Mouse (Mus musculus) ZHBTc4 (cell line): ENCODE measurements at regions not wholly inside any gene's neighbourhood (a gene's known extent, or its start where the extent isn't known, plus 50 kb on each side); places are given as distances from the start of the nearest gene placed in this dataset.

Experiments
- DNase-seq: peaks from one replicate; pipeline ENCODE4 v3.0.0-alpha.2; 2011; ENCODE audit warnings: low read depth, low spot score

- DNase-seq, result peak; percentile 72
Measured at GRCm38 (mm10) chr14:24081911-24082558, 67.7 kb upstream of the Kcnma1 start.

DNA sequence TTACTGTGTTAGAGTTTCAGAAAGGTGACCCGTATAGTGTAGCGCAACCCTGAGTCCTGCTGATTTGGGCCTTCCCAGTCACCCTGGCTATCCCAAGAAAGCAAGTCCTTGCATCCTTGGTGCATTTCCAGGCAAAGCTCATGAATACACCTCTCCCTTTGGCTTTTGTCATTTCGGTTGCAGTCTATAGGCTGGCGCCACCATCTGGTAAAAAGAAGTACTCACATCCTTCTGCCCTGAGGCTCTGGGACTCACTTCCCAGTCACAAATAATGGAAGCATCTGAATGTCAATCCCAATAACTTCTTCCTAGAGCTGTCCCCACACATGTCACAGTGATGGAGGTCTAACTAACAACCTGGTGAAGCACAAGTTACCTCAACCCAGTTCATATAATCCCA, 54.4 kb upstream of the Kcnma1 start:
- peak; percentile 75 for DNase-seq

DNA sequence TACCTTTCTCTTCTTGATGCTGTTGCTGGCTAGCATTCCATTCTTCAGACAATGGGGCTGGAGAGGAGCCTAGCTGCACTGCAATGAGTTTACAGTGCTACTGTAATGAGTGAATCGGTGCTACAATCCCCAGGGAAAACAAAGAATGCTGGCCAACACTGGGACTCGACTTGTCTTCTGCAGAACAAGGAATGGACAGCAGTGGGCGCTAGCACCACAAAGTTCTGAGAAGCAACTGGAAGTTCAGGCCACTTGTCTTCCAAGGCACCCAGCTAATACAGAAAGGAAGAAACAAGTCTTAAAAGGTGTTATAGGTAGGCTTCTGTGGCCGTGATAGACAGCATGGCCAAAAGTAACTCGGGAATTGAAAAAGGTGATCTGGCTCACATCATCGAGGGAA, 53.4 kb upstream of the Kcnma1 start:
- peak; percentile 86 for DNase-seq

DNA sequence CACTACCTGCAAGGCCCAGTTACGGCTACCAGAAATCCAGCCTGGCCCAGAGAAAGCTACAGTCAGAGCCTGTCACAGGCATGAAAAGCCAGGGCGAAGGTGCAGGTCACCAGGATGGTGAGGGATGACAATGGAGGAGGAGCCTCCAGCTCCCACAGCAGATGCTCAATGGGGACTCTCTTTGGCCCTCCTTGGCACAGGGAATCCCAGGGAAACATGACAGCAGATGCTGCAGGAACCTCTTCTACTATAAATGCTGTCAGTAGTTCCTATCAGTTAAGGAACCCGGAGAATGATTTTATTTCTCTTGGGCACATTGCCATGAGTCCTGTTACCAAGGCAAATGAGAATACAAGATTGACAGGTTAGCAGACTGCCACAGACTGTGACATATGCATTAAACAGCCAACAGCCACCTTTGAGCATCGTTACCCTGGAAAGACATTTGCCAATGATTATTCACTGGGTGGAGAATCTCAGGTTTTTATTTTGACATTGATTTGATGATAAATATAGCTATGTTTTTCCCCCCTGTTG, 51.0 kb upstream of the Kcnma1 start:
- DNase-seq, result no peak
